Mouse (Mus musculus) neutrophil, adult 65 days (primary cell): Measurements from ENCODE around the gene Orc6. TPM values are rescaled to one million over a fixed set of nuclear protein-coding genes. Genes with fewer than 3 reads are reported as not detected.

Experiments
- total RNA-seq: library from RNA; stranded (reverse); gene quantifications from 2 replicates; pipeline ENCODE4 v1.2.4, GENCODE M21; 2023

Gene Orc6
- 32.2 and 43.4 TPM in 2 replicates for total RNA-seq

DNA sequence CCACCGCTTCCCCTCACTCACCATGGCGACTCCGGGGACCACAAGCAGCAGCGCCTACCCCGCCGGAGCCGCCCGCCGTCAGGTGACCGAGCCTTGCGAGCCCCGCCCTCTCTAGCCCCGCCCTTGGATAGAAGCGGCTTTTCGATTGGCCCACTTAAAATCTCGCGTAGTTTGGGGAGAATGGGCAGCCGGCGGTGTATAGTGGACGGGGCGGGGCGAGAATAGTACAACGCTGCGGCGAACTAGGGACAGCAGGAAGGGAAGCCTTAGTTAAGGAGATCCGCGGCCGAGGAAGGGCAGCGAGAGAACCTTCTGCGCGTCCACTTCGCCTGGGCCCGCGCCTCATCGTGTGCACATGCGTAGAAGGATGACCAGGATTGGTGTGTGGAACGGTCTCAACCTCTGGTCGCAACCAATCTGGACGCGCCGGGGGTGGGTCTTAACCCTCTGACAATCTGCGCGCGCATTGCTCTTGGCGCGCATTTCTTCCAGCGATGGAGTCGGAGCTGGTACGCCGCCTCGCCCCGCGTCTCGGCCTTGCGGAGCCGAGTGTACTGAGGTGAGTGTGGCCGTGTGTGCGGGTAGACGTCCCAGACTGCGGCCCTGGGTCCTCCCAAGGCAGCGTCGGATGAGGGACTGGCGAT, at the start of gene Orc6, which contains the start of gene Vps35:
Orc6 (plus strand) TSS at position 199 of the 644 bp plus-strand sequence.
Vps35 (minus strand) TSS at position 369 of the 644 bp plus-strand sequence.

Other genes with a start within 250 kb of the Orc6 start
- 4.7 and 10.4 TPM in 2 replicates for gene Fbxw9, start 239.6 kb upstream of the Orc6 start, total RNA-seq
- gene Gm5741, start 231.7 kb upstream of the Orc6 start, total RNA-seq, result not detected in 2 replicates
- gene Dhps, start 227.9 kb upstream of the Orc6 start, total RNA-seq, result 37.9 and 52.8 TPM in 2 replicates
- gene Wdr83os, start 218.9 kb upstream of the Orc6 start, total RNA-seq, result 28.6 and 31.0 TPM in 2 replicates
- gene Wdr83, start 218.3 kb upstream of the Orc6 start, total RNA-seq, result 8.1 and 13.9 TPM in 2 replicates
- gene Man2b1, start 216.4 kb upstream of the Orc6 start, total RNA-seq, result 289 and 376 TPM in 2 replicates
- gene Zfp791, start 176.5 kb upstream of the Orc6 start, total RNA-seq, result not detected in 2 replicates
- not detected in 2 replicates for gene Cks1brt, start 147.7 kb upstream of the Orc6 start, total RNA-seq
- gene Olfr371, start 73.6 kb upstream of the Orc6 start, total RNA-seq, result not detected in 2 replicates
- gene Vps35, start 170 bp downstream of the Orc6 start, total RNA-seq, result 82.6 and 92.7 TPM in 2 replicates
- 0.25 and 0.32 TPM in 2 replicates for gene Mylk3, start 86.7 kb downstream of the Orc6 start, total RNA-seq
- gene 4921524J17Rik, start 133.2 kb downstream of the Orc6 start, total RNA-seq, result 10.1 and 11.1 TPM in 2 replicates
- 0.48 and 1.5 TPM in 2 replicates for gene Gpt2, start 192.9 kb downstream of the Orc6 start, total RNA-seq